Comparison of ENCODE assay signal across 23 mouse cellular contexts in the genomic region with DNA sequence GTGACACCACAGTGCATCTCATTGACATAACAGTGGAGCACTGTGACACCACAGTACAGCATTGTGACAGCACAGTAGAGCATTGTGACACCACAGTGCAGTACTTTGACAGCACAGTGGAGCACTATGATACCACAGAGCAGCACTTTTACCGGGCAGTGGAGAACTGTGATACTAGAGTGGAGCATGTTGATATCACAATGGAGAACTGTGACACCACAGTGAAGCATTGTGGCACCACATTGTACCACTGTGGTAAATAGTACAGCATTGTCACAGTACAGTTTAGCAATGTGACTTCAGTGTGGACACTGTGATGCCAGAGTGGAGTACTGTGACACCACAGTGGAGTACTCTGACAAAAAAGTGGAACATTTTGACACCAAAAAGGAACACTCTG.
"Had no signal": no experiment of that assay in that cellular context is flagged by ENCODE, and none has a peak within 500 bp of the region (broad histone marks: within the 10 kb centered on the region; RNA-seq: fewer than 3 reads in every experiment).

No protein-coding gene starts in this region.

- H3K4me2 ChIP-seq: limb, embryonic 12.5 days; limb, embryonic 15.5 days; liver, embryonic 12.5 days; liver, embryonic 15.5 days; midbrain, embryonic 11.5 days; neural tube, embryonic 12.5 days; neural tube, embryonic 15.5 days had no signal

- H3K27me3 ChIP-seq: limb, embryonic 12.5 days; limb, embryonic 15.5 days; liver, embryonic 12.5 days; liver, embryonic 15.5 days; neural tube, embryonic 12.5 days; neural tube, embryonic 15.5 days had no signal

- H3K4me3 ChIP-seq: layer of hippocampus, adult 2 months; limb, embryonic 12.5 days; limb, embryonic 15.5 days; liver, embryonic 12.5 days; liver, embryonic 15.5 days; neural tube, embryonic 12.5 days; neural tube, embryonic 15.5 days had no signal

- DNase-seq: kidney, adult 2 months; kidney, postnatal 25 days; layer of hippocampus, adult 9-11 months; lung, adult 2 months; lung, postnatal 14 days; lung, postnatal 4 days; midbrain, embryonic 14.5 days; right cerebral cortex, adult 18-20 months; right cerebral cortex, postnatal 14 days; right cerebral cortex, postnatal 4 days; thymus, adult 2 months; thymus, postnatal 14 days; thymus, postnatal 4 days had no signal

- H3K9ac ChIP-seq: limb, embryonic 12.5 days; limb, embryonic 15.5 days; liver, embryonic 12.5 days; liver, embryonic 15.5 days; neural tube, embryonic 12.5 days; neural tube, embryonic 15.5 days had no signal

- H3K4me1 ChIP-seq: limb, embryonic 12.5 days; limb, embryonic 15.5 days; liver, embryonic 12.5 days; liver, embryonic 15.5 days; neural tube, embryonic 12.5 days; neural tube, embryonic 15.5 days had no signal

- H3K27ac ChIP-seq: kidney, postnatal 0 days; layer of hippocampus, adult 2 months; limb, embryonic 12.5 days; limb, embryonic 15.5 days; liver, embryonic 12.5 days; liver, embryonic 15.5 days; neural tube, embryonic 12.5 days; neural tube, embryonic 15.5 days; stomach, postnatal 0 days had no signal

- H3K36me3 ChIP-seq: limb, embryonic 12.5 days; limb, embryonic 15.5 days; liver, embryonic 12.5 days; liver, embryonic 15.5 days; neural tube, embryonic 12.5 days; neural tube, embryonic 15.5 days had no signal

- ATAC-seq: liver, embryonic 12.5 days had no signal
